Mouse (Mus musculus) frontal cortex, postnatal 36 days (tissue): Measurements from ENCODE around the gene Rbms2.
"Not testable (repeated sequence)": the region's sequence is repeated elsewhere in the genome, so short reads cannot be mapped to it uniquely, and the experiment has no call there.

Experiments used
- DNase-seq, 2 experiments: peaks; one replicate each; pipeline ENCODE4 v3.0.0; 2022; ENCODE audit warnings: low spot score in 2 of 2

The Rbms2 gene

DNA sequence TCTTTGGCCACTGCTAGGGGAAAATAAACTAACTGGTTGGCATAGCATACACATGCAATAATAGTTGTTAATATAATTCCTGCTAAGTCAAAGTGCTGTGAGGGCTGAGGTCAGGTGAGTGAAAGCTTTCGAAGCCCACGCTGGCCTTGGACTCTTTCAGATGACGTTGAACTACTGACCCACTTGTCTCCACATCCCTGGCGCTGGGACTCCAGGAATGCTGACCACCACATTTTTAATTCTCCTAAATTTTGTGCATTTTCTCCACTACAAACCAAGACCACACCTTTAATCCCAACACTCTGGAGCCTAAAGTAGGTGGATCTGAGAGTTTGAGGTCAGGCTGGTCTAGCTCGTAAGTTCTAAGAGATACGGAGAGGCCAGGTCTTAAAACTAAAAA lies 13.0 kb upstream of the Rbms2 start:
- no peak for DNase-seq

DNA sequence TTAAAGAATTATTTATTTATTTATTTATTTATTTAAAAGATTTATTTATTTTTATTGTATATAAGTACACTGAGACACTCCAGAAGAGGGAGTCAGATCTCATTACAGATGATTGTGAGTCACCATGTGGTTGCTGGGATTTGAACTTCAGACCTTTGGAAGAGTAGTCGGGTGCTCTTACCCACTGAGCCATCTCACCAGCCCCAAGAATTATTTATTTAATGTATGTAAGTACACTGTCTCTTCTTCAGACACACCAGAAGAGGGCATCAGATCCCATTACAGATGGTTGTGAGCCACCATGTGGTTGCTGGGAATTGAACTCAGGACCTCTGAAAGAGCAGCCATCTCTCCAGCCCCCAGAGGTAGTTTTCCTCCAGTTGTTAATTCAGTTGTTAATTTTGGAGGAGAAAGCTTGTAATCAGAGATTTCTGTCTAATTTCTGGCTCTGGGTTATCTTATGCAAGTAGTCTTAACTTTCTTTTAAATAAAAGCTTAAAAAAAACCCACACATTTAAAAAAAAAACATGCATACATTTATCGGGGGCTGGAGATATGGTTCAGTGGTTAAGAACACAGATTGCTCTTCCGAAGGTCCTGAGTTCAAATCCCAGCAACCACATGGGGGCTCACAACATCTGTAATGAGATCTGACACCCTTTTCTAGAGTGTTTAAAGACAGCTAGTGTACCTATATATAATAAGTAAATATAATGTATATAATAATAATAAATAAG lies 12.1 kb upstream of the Rbms2 start:
- not testable (repeated sequence) for DNase-seq

DNA sequence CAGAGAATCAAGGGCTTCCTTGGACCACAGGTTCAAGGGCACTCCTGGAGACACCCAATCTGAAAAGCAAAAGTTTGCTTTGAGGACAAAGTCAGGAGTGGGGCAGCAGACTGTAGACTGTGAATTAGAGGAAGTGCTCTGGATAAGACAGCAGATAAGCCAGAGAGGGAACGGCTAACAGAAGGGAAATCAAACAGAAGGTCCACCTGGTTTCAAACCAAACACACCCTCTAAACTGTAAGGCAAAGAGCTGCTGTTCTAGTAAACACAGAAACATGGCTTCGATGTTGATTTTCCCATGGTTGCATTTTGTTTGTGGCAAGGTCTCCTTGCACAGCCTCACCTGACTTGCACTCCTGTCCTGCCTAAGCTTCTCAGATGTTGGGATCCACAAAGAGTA lies 11.4 kb upstream of the Rbms2 start:
- no peak for DNase-seq

DNA sequence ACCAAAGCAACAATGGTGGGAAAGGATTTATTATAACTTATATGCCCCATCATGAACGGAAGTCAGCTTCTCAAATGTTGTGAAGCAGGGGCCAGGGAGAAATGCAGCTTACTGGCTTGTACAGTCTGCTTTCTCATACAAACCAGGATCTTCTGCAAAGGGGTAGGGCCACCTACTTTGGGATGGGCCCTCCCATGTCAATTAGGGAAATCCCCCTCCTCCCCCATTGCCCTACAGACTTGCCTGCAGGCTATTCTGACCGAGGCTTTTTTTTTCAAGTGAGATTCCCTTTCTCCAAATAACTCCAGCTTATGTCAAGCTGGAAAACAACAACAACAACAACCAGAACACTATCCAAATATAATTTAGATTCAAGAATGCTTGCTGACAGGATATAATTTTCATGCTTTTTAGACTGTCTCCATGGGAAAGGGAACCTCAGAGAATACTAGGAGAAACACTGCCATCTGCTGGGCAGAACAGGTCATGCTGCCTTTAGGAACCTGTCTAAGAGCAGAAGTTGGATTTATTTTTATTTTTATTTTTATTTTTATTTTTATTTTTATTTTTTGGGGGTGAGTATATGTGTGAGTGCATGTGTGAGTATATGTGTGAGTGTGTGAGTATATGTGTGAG lies 8.3 kb upstream of the Rbms2 start:
- DNase-seq = peak; percentile 70 to 85

DNA sequence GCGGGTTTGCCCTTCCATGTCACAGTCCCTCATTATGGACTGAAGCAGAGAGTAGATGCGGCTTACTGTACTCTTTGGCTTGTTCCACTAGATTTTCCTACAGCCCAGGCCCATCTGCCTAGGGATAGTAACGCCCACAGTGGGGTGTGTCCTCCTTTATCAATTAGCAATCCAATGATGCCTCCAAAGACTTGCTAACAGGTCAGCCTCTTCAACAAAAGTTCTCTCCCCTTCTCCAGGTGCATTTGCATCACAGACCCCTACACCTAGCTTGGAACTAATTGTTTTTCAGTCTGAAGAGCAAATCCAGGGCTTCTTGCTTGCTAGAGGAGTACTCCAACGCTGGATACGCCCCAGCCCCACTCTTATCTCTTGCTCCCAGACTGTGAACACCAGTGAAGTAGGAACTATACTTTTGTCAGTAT lies 7.1 kb upstream of the Rbms2 start:
- DNase-seq = no peak

DNA sequence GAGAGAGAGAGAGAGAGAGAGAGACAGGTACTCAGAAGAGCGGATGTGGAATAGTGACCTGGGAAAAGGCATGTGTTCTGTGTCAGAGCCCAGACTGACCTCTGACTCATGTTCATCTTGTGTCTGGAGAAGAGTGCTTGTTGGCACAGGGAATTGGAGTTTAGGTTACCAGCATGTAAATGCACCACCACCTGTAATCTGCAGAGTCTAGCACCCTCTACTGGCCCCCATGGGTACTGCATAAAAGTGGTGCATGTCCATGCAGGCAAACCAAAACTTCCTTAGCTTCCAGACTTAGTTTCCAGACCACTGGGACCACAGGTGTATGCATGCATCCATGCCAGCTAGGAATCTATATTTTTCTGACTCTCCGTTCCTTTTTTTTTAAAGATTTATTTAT lies 5.9 kb upstream of the Rbms2 start:
- peak; percentile 73 to 81 for DNase-seq

DNA sequence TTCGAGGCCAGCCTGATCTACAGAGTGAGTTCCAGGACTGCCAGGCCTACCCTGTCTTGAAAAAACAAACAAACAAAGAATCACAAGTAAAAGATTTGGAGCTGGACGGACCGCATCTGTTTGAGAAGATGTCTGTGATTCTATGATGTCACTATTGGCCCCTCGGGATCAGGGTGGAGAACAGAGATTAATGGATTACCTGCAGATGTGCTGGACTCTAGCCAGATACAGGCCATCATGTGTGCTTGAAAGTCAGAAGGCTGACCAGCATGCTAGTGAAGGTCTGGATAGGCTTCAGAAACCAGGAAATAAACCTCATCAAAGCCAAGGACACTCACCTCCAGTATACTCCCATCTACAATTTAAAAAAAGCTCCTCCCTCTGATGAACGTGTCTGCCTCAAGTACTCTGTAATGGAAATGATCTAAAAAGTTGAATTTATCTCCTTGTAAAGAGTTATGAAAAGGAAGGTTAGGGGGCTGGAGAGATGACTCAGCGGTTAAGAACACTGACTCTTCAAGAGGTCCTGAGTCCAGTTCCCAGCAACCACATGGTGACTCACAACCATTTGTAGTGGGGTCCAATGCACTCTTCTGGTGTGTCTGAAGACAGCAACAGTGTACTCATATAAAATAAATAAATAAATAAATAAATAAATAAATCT lies 5.3 kb upstream of the Rbms2 start:
- DNase-seq = no peak

DNA sequence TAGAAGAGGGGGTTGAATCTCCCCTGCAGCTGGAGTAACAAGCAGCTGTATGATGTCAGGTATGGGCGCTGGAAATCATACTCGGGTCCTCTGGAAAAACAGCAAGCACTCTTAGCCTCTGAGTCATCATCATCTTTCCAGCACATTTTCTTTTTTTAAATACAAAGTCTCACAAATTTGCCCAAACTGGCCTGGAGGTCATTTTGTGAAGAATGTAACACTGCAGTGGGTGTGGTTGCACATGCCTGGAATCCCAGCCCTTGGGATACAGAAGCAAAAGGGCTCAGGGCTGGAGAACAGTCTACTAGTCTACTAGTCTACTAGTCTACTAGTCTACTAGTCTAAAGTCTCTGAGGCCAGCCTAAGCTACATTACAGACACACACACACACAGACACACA lies 4.2 kb upstream of the Rbms2 start:
- no peak for DNase-seq

DNA sequence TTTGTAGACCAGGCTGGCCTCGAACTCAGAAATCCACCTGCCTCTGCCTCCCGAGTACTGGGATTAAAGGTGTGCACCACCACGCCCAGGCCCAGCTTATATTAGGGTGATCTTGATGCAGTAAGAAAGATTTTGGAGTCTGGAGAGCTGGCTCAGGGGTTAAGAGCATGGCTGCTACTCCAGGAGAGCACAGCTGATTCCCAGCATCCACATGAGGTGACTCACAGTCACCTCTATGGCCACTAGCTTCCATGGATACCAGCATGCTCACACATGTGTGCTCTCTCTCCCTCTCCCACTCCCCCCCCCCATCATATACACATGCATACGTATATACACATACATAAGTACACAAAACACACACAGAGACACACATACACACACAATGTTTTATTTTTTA lies 2.8 kb downstream of the Rbms2 start:
- DNase-seq = no peak

DNA sequence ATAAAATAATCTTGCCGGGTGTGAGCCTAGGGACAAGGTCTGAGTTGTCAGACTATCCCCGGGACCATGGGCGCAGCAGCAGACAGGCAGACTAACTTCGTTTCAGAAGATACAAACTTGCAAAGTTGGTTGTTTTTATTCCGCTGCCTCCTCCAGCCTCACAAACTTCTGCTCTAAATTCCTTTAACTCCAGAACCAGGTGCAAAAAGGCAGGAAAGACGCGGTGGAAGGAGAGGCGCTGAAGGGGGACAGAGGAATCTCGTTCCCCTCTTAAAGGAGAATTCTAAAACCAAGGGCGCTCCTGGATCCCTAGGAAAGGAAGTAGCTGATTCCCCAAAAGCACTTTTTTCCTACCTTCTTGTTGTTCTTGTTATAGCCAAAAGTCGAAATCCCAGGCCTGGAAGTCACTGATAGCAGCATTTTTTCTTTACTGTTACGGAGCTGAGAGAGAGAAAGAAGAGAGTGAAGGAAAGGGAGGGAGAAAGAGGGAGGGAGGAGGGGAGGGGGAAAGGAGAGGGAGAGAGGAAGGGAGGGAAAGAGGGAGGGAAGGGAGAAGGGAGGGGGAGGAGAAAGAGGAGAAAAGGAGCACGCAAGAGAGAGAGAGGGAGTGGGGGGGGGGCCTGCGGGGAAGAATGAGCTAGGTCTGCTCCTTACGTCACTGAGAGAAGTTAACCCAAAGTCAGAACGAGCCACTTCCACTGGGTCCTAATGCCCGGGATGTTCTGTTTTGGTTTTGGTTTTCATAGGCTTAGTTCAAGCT lies 3.9 kb downstream of the Rbms2 start:
- DNase-seq = peak; percentile 52 to 70

DNA sequence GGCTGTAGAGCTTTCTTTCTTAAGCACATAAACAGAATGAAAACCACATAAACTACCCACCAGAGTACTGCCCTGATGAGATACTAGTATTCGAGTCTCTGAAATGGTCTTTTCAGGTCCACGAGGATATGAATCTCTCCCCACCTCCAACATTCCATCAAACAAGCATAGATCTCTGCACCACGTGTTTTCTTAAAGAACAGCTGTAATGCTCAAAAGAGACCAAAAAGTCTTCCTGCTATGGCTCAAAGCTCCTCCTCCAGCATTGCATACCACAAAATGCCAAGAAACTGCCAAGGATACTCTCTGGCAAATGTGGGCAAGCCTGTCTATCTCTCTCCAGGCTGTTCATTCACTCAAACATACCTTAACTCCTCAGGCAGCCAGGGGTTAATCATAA lies 4.8 kb downstream of the Rbms2 start:
- no peak for DNase-seq

DNA sequence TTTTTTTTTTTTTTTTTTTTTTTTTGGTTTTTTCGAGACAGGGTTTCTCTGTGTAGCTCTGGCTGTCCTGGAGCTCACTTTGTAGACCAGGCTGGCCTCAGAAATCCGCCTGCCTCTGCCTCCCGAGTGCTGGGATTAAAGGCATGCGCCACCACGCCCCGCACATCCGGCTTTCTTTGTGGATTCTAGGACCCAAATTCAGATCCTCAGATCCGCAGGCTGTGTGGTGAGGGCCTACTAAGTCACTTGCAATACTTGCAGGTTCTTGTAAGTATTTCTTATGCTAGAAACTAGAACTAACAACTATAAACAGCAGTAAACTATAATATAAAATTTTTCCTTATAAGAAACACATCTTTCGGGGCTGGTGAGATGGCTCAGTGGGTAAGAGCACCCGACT lies 8.7 kb downstream of the Rbms2 start:
- not testable (repeated sequence) for DNase-seq

DNA sequence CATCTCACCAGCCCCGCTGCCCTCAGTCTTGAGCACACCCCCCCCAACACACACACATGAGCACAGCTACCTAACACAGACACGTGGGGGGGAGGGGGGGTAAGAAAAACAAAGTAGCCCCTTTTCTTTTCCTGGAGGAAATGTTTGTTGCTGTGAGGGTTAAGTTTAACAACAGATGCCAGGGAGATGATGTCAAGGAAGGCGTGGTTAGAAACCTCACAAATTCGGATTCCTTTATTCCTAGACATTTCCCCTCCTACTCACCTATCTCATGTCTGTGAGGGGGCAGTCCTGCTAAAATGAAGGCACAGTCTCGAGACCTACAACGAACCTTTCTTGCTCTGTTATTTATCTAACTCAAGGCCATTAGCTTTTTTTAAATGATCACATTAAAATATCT lies 13.0 kb downstream of the Rbms2 start:
- no peak for DNase-seq

DNA sequence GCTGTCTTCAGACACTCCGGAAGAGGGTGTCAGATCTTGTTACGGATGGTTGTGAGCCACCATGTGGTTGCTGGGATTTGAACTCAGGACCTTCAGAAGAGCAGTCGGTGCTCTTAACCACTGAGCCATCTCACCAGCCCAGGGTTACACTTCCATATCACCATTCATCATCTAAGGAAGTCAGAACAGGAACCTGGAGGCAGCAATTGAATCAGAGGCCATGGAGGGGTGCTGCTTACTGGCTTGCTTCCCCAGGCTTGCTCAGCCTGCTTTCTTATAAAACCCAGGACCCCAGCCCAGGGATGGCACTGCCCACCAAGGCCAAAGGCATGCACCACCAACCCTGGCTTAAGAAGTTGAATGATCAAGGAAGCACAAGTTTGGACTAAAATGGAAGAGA lies 14.4 kb downstream of the Rbms2 start:
- not testable (repeated sequence) for DNase-seq

DNA sequence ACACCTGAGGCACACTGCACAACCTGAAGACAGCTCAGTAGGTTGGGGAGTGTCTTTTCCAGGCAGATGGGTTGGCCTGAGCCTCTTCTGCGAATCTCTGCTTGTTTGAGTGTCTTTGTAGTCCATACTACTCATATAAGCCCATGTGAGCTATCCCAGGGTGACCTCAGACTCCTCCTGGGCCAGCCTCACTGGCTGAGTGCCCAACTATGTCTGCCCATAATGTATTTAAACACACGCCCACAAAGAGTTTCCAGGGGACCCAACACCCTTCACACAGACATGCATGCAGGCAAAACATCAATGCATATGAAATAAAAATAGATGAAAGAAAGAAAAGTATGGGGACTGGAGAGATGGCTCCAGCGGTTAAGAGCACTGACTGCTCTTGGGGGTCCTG lies 26.1 kb downstream of the Rbms2 start:
- DNase-seq = no peak

DNA sequence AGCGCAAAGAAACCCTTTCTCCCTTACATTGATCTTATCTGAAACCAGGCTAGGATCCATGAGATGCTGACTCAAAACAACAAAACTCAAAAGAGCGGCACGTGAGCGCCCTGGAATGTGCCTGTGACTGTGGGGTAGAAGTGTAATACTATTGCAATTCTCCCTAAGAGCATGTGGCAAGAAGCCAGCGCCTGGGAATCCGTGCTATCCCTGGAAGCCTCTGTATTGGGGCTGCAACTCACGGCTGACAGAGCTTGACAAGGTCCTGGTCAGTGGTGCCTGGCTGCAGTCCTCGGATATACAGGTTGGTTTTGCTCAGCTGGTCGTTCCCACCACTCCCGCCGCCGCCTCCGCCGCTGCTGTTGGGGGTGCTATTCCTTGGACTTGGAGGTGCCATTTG lies 29.2 kb downstream of the Rbms2 start:
- DNase-seq = no peak

DNA sequence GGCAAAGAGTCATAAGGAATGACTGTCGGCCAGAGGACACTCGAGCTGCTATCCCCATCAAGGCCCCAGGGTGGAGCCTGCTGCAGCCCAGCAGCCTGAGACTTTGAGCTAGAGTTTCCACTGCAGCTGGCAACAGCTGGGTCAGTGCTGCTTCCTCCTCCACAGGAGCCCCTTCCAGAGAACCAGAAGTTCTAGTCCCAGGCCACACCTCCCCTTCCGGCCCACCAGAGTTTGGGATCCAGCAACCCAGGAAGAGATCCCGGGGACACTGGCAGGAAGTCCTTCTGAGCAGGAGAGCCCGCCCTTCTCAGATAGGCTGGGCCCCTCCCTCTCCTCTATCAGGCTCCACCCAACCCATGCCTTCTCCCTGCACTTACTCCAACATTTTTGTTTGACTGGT lies 30.5 kb downstream of the Rbms2 start:
- DNase-seq = no peak

DNA sequence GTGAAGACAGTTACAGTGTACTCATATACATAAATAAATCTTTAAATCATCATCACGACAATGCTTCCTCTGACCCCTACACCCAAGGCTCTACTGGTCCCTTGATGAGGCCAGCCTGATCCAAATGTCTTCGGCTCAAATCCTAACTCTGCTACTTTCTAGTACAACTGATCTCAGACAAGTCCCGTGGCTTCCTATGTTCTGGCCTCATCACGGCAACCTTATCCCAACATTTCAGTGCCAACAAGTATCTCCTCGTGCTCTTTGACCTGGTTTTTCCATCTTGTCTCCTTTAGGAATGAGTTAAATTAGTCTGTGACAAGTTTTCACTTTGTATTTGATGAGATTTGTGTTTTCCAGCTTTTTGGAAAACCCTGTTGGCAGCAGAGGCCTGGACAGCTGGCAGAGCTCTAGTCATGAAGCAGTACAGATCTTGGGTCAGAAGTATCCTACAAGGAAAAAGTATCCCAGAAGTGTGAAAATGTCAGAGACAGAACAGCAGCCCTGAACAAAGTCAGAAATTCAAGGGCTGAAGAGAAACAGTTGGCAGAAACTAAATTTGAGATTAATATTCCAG lies 31.2 kb downstream of the Rbms2 start:
- DNase-seq = no peak

DNA sequence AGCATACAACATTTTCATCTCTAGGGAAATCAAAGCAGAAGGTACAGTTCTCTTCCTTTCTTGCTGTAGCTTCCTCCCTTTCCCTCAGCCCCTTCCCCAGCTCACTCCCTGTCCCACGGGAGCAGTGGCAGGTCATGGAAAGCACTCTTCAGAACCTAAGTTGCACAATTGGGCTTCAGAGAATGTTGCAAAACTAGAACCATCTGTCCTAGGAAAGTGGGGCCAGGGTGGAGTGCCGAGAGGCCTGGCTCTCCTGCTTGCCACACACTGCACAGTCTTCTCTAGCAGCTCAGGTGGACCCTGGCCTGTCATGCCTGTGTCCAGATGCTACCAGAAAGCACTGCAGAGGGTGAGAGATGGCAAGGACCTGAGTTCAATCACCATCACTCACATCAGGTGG lies 35.1 kb downstream of the Rbms2 start:
- no peak for DNase-seq

DNA sequence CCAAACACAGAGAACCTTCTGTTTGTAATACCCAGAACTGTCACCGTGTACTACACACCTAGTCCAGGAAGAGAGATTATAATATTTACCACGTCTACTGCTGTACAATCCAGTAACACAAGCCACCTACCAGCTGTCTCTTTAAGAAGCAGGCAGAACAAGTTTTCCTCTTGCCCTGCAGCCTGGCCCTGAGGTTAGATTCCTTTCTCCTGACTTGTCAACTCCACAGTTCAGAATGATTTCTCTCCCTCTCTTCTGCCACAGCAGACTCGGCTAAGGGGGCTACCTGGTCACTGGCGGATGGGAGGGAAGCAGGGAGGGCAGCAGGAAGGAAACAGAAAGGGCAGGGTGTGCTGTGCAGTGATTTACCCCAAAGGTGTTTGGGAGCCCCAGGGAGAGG lies 36.4 kb downstream of the Rbms2 start:
- DNase-seq = no peak

DNA sequence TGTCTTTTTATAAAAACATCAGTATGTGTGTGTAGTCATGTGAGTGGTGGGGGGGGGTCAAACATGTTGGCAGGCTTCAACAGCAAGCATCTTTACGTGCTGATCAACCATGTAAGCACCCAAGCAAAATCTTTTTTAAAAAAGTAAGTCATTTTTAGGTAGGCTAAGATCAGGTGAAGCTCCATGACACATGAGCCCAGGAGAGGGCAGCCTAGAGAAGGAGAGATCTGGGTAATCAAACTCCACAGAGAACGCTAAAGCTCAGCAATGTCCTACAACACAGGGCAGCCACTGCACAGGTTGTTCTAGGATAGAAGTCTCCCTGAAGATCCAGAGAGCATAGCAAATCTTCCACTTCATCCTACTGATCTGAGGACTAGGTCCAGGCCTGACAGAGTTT lies 37.9 kb downstream of the Rbms2 start:
- DNase-seq = no peak
